Mouse (Mus musculus) G1E-ER4 (cell line): ENCODE results near the gene Mrpl43. TPM values are rescaled to one million over a fixed set of nuclear protein-coding genes. Genes with fewer than 3 reads are reported as not detected.

Source experiments
- GATA1 ChIP-seq: IDR thresholded peaks from one replicate; pipeline ENCODE4 v1.8.0; 2012; ENCODE audit warnings: low read length, inconsistent platforms
- polyA plus RNA-seq: library from polyadenylated mRNA; stranded (reverse); fragments of >175 nt; gene quantifications from 2 replicates; pipeline ENCODE4 v1.2.3, GENCODE M21; 2012

Gene Mrpl43
- 92.8 and 106 TPM in 2 replicates for polyA plus RNA-seq

DNA sequence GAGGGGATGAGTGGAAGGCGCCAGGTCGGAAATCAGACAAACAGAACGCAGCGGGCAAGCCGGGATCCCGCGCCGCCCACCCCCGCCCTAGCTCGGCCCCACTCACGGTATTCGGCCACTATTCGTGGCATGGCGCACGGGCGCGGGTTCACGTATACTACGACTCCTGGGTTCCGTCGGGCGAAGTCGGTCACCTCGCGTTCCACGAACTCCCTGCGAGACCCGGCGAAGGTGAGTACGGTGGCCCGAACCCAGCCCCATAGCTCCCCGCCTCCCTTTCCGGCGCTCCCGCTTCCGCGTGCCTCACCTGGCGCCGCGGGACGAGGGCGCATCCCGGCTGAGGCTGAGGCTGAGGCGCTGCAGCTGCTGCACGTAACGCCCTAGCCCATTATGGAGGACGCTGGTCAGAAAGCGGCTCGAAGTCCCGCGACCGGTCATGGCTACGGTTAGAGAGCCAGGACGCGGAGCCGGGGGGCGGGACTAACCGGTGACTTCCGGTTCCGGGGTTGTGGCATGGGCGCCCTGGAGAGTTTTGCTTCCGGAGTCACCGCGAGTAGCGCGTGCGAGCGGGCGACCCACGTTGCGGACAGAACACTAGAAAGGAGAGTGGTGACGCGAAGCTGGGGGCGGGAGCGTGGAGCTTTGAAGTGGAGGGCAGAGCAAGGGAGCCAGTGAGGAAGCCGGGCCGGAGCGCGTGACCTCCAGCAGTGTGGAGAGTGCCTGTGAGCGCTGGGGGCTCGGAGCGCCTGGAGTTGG, at the start of gene Mrpl43:
Mrpl43 (minus strand) TSS at position 486 of the 756 bp plus-strand sequence.
- TF ChIP-seq GATA1, result no peak

- TF ChIP-seq GATA1, result no peak
Observed at GRCm38 (mm10) chr19:45054892-45055690, 48.8 kb upstream of the Mrpl43 start.

GRCm38 (mm10) chr19:45053451-45053850, 47.2 kb upstream of the Mrpl43 start:
- TF ChIP-seq GATA1, result no peak

- TF ChIP-seq GATA1, result no peak
Observed at GRCm38 (mm10) chr19:45049523-45049922, 43.3 kb upstream of the Mrpl43 start.

DNA sequence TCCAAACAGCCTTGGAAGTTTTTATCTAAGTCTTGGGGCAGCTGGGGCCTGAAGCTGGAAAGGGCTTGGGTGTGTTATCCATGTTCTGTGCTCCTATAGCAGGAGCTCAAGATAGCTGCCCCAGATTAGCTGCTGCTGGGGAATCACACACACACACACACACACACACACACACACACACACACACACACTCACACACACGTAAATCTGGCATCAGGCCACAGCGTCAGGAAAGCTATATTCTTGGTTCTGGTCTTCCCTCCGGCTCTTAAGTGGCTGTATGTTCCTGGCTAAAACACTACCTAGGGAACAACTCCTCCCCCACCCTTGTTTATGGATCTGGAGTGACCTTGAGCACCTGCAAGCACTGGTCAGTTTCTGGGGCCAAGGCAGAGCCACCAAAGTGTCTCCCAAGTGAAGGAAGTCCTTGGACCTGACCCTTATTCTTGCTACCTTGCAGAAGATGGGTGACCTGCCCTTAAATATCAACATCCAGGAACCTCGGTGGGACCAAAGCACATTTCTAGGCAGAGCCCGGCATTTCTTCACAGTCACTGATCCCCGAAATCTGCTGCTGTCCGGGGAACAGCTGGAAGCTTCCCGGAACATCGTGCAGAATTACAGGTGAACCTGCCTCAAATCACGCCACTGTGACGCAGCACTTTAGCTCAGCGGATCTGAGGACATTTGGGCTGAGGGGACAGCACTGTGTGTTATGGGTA, 42.6 kb upstream of the Mrpl43 start:
- TF ChIP-seq GATA1, result no peak

DNA sequence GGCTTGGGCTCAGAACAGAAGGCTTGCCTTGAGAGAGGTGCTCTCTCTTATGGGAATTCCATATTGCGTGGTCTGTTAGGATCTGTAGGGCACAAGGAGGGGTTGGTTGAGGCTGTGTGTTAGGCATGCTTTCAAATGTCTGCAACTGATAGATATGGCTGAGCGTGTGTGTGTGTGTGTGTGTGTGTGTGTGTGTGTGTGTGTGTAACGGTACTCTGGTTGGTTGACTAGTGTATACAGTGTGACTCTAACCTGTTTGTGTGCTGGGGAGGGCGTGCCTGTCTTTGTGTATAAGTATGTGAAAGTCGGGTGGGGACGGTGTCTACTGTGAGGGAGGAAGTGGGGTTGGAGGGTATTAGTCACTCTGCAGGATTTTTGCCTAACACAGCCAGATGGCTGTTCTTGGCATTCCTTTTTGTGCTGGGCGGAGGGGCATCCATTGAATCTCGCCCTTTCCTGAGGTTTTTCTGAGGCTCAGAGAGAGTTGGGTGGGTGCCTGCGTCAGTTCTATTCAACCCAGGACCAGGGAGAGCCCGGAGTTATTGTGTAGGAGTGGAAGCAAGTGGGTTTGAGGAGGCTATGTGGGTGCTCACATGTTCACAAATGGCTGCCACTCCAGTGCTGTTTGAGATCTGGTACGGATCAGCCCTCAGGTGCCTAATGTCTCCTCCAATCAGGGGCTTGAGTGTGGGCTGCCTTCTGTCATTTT, 41.8 kb upstream of the Mrpl43 start:
- TF ChIP-seq GATA1, result no peak

GRCm38 (mm10) chr19:45047417-45047934, 41.2 kb upstream of the Mrpl43 start, which contains the start of gene Sfxn3:
Gene Sfxn3 (plus strand): TSS chr19:45047503.
- no peak for TF ChIP-seq GATA1

DNA sequence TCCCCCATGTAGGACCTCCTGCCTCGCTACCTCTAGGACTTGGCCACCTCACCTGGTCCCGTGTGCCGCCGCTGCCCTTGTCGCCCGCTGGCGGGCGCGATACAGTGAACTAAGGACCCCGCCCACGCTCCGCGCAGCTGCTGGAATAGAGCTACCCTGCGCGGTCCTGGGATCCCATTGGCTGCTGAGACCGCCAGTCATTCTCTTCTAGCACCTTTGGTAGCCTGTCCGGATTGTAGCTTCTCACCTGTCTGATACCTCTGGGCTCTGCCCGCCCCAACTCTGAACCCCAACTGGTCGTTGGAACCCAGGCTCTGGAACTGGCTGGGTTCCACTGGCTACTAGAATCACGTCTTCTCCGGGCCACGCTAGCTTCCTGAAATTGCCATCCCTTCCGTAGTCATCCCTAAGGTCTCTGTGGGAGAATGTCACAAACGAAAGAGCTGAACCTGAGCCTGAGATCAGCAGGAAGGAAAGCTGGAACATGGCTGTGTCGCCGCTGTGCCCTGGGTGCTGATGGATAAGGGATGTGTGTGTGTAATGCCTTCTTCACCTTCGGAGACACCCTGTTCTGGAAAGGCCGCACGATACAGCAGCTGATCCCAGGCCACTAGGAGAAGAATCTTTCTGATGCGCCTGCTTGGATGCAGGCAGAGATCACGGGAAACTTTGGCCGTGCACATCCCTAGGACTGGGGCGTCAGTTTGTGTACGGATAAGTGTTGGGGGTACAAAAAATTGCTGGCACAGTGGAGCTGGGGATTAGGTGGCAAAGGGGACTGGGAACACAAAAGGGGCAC, 40.5 kb upstream of the Mrpl43 start:
- no peak for TF ChIP-seq GATA1

DNA sequence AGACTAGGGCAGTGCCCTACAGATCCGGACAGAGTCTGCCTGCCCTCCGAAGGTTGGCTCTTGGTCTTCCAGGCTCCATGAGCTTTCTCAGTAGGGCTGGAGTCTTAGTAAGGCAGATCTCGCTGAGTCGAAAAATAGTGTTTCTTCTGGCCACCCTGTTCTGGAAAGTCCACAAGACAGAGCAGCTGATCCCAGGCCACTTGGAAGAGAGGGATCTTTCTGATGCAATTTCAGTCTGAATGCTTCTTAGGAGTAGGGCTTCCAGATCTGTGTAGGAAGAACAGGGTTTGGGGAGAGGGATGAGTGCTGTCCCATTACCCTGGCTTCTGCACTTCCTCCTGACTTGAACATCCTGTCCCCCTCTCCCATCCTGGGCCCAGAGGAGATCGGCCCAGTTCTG, 39.4 kb upstream of the Mrpl43 start, which contains the start of gene Pdzd7:
Pdzd7 (minus strand) TSS at position 67 of the 400 bp plus-strand sequence.
- TF ChIP-seq GATA1, result no peak

- no peak for TF ChIP-seq GATA1
Observed at GRCm38 (mm10) chr19:45045236-45045635, 39.0 kb upstream of the Mrpl43 start.

- no peak for TF ChIP-seq GATA1
Observed at GRCm38 (mm10) chr19:45044389-45044927, 38.2 kb upstream of the Mrpl43 start.

GRCm38 (mm10) chr19:45040214-45040613, 34.0 kb upstream of the Mrpl43 start:
- TF ChIP-seq GATA1, result no peak

DNA sequence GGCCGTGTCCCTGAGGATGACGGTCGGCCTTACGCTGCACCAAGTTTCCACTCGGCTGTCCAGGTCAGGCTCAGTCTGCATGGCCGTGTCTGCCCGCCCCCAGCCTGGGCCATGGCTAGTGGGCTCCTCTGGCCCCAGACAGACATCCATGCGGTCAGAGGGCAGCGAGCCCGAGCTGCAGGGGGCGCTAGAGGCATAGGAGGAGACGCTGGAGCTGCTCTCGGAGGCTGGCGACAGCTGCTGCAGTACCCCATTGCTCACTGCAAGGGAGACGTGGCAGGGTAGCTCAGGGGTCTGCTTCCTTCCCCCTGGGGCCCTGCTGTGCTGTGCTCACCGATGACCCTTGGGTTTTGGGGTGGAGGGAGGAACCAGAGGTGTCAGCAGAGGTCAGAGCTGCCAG, 30.6 kb upstream of the Mrpl43 start:
- TF ChIP-seq GATA1, result no peak
